19 mouse cellular contexts compared by ENCODE assay signal in genomic region chr8:107465332-107465990, GRCm38 (mm10). TPM values are rescaled to one million over a fixed set of nuclear protein-coding genes. Genes with fewer than 3 reads are reported as not detected.
A peak's percentile ranks its signal among the peaks of the same experiment; 100 is the strongest.
DNase-seq lines count a peak whose midpoint lies in the region; ATAC-seq and TF ChIP-seq lines count a peak whose summit lies in the region.
"Had no signal": no experiment of that assay in that cellular context is flagged by ENCODE, and none has a peak within 500 bp of the region (broad histone marks: within the 10 kb centered on the region; RNA-seq: fewer than 3 reads in every experiment).

No protein-coding gene starts in this region.

- no peak for TF ChIP-seq CTCF in stomach, postnatal 0 days (IDR thresholded peaks at IDR 0.05; ENCODE audit: low read depth)

- H3K27ac ChIP-seq in liver, embryonic 12.5 days, result no peak overlapping the region
- no peak overlapping the region for H3K27ac ChIP-seq in liver, embryonic 11.5 days (ENCODE audit: low read depth, low read length)
- 0 out of 2 replicates have a peak overlapping the region, but pooled peaks have one; percentile 27 for H3K27ac ChIP-seq in stomach, embryonic 14.5 days (ENCODE audit: low read length)
- no peak overlapping the region for H3K27ac ChIP-seq in stomach, postnatal 0 days (replicated peaks)
- peak overlapping the region; percentile 82 for H3K27ac ChIP-seq in limb, embryonic 13.5 days
- H3K27ac ChIP-seq: gastrocnemius, adult 2 months; heart, embryonic 13.5 days; kidney, embryonic 15.5 days; macrophage; midbrain, embryonic 15.5 days; stomach, embryonic 15.5 days had no signal

- ATAC-seq in liver, embryonic 12.5 days, result peak; percentile 60
- ATAC-seq in liver, embryonic 11.5 days (replicated peaks; ENCODE audit: low FRiP score), result no peak
- no peak for ATAC-seq in stomach, embryonic 14.5 days (ENCODE audit: insufficient number of reproducible peaks, insufficient read depth, low FRiP score, low read depth)
- no peak for ATAC-seq in stomach, postnatal 0 days (ENCODE audit: low FRiP score, low TSS enrichment)
- ATAC-seq in limb, embryonic 13.5 days (ENCODE audit: low FRiP score, low read depth), result peak; percentile 60
- ATAC-seq: midbrain, embryonic 15.5 days had no signal

- no peak overlapping the region for H3K9ac ChIP-seq in liver, embryonic 12.5 days
- no peak overlapping the region for H3K9ac ChIP-seq in liver, embryonic 11.5 days (ENCODE audit: low read depth, low read length)
- no peak overlapping the region for H3K9ac ChIP-seq in stomach, embryonic 14.5 days (replicated peaks; ENCODE audit: low read depth, low read length)
- no peak overlapping the region for H3K9ac ChIP-seq in stomach, postnatal 0 days (ENCODE audit: low read length)
- H3K9ac ChIP-seq in limb, embryonic 13.5 days, result no peak overlapping the region
- H3K9ac ChIP-seq: heart, embryonic 13.5 days; kidney, embryonic 15.5 days; midbrain, embryonic 15.5 days; stomach, embryonic 15.5 days had no signal

- TF ChIP-seq EP300 in stomach, postnatal 0 days (optimal IDR thresholded peaks at IDR 0.05), result no peak

- H3K36me3 ChIP-seq in liver, embryonic 12.5 days, result peaks cover 79% of the 10 kb centered on the region
- peaks cover 7% of the 10 kb centered on the region; the same call in 1 of the 2 replicates for H3K36me3 ChIP-seq in liver, embryonic 11.5 days (ENCODE audit: control insufficient read depth, insufficient read depth, low read length)
- H3K36me3 ChIP-seq in stomach, embryonic 14.5 days (ENCODE audit: control insufficient read depth, insufficient read depth, low read length), result no peaks in the 10 kb centered on the region
- no peaks in the 10 kb centered on the region; the same call in 1 of the 2 replicates for H3K36me3 ChIP-seq in stomach, postnatal 0 days (ENCODE audit: control insufficient read depth, insufficient read depth, low read length)
- peaks cover 39% of the 10 kb centered on the region for H3K36me3 ChIP-seq in limb, embryonic 13.5 days
- H3K36me3 ChIP-seq: stomach, embryonic 15.5 days had no signal

- no peaks in the 10 kb centered on the region for H3K9me3 ChIP-seq in liver, embryonic 12.5 days (replicated peaks)
- no peaks in the 10 kb centered on the region for H3K9me3 ChIP-seq in liver, embryonic 11.5 days (ENCODE audit: control insufficient read depth, low read length)
- no peaks in the 10 kb centered on the region for H3K9me3 ChIP-seq in stomach, embryonic 14.5 days (ENCODE audit: control insufficient read depth, low read depth, low read length)
- no peaks in the 10 kb centered on the region for H3K9me3 ChIP-seq in stomach, postnatal 0 days (ENCODE audit: control insufficient read depth, low read length)
- H3K9me3 ChIP-seq in limb, embryonic 13.5 days, result no peaks in the 10 kb centered on the region
- H3K9me3 ChIP-seq: kidney, embryonic 15.5 days; midbrain, embryonic 15.5 days; stomach, embryonic 15.5 days had no signal

- 58% methylated on average over 3 of the region's 3 CpGs for WGBS in liver, embryonic 12.5 days (ENCODE audit: insufficient replicate concordance)
- WGBS in liver, embryonic 11.5 days, result 62% methylated on average over 3 of the region's 3 CpGs
- WGBS in stomach, embryonic 14.5 days, result 24% methylated on average over 3 of the region's 3 CpGs
- 47% methylated on average over 3 of the region's 3 CpGs for WGBS in stomach, postnatal 0 days
- WGBS in limb, embryonic 13.5 days, result 32% methylated on average over 3 of the region's 3 CpGs

- peaks cover 29% of the 10 kb centered on the region for H3K4me1 ChIP-seq in liver, embryonic 12.5 days
- 0 out of 2 replicates have a peak, but pooled peaks cover 2% of the 10 kb centered on the region for H3K4me1 ChIP-seq in liver, embryonic 11.5 days (replicated peaks; ENCODE audit: control insufficient read depth, insufficient read depth, low read length)
- H3K4me1 ChIP-seq in stomach, embryonic 14.5 days (ENCODE audit: control insufficient read depth, insufficient read depth, low read length), result peaks cover 9% of the 10 kb centered on the region; the same call in 1 of the 2 replicates
- H3K4me1 ChIP-seq in stomach, postnatal 0 days (replicated peaks; ENCODE audit: control insufficient read depth, insufficient read depth), result no peaks in the 10 kb centered on the region
- H3K4me1 ChIP-seq in limb, embryonic 13.5 days, result peaks cover 34% of the 10 kb centered on the region
- H3K4me1 ChIP-seq: kidney, embryonic 15.5 days; midbrain, embryonic 15.5 days had no signal

- no peaks in the 10 kb centered on the region for H3K27me3 ChIP-seq in liver, embryonic 12.5 days (replicated peaks)
- H3K27me3 ChIP-seq in liver, embryonic 11.5 days (replicated peaks; ENCODE audit: control insufficient read depth, insufficient read depth, low read length), result no peaks in the 10 kb centered on the region
- H3K27me3 ChIP-seq in stomach, embryonic 14.5 days (ENCODE audit: control insufficient read depth, insufficient read depth, low read length), result no peaks in the 10 kb centered on the region
- no peaks in the 10 kb centered on the region for H3K27me3 ChIP-seq in stomach, postnatal 0 days (ENCODE audit: control insufficient read depth, insufficient read depth, low read length)
- H3K27me3 ChIP-seq in limb, embryonic 13.5 days, result no peaks in the 10 kb centered on the region
- H3K27me3 ChIP-seq: CH12.LX; heart, embryonic 13.5 days; kidney, embryonic 15.5 days; midbrain, embryonic 15.5 days; stomach, embryonic 15.5 days had no signal

- no peak overlapping the region for H3K4me3 ChIP-seq in liver, embryonic 12.5 days
- H3K4me3 ChIP-seq in liver, embryonic 11.5 days (ENCODE audit: low read depth, low read length), result no peak overlapping the region
- H3K4me3 ChIP-seq in stomach, embryonic 14.5 days (ENCODE audit: low read depth, low read length), result no peak overlapping the region
- H3K4me3 ChIP-seq in stomach, postnatal 0 days (ENCODE audit: low read depth, low read length), result no peak overlapping the region
- no peak overlapping the region for H3K4me3 ChIP-seq in limb, embryonic 13.5 days
- H3K4me3 ChIP-seq: gastrocnemius, adult 2 months; heart, embryonic 13.5 days; kidney, embryonic 15.5 days; midbrain, embryonic 15.5 days; stomach, embryonic 15.5 days had no signal

- no peak overlapping the region for H3K4me2 ChIP-seq in liver, embryonic 12.5 days
- no peak overlapping the region for H3K4me2 ChIP-seq in liver, embryonic 11.5 days
- no peak overlapping the region for H3K4me2 ChIP-seq in stomach, embryonic 14.5 days (replicated peaks; ENCODE audit: low read depth, low read length)
- H3K4me2 ChIP-seq in stomach, postnatal 0 days (replicated peaks; ENCODE audit: low read depth), result no peak overlapping the region
- no peak overlapping the region for H3K4me2 ChIP-seq in limb, embryonic 13.5 days (replicated peaks)
- H3K4me2 ChIP-seq: heart, embryonic 13.5 days; kidney, embryonic 15.5 days; midbrain, embryonic 15.5 days; stomach, embryonic 15.5 days had no signal

- DNase-seq in liver, embryonic 11.5 days (ENCODE audit: low spot score), result no peak
- DNase-seq in stomach, postnatal 0 days (ENCODE audit: low spot score), result no peak
- DNase-seq in layer of hippocampus, adult 11-12 months (ENCODE audit: low spot score), result no peak
- no peak for DNase-seq in thymus, postnatal 4 days
- DNase-seq: cerebellum, adult 9-11 months; embryo, embryonic 11 days; gastrocnemius, adult 2 months; heart, adult 11 months; right cerebral cortex, adult 18-20 months; thymus, postnatal 14 days had no signal

RNA-seq across cellular contexts. Expression of gene Wwp2, which starts 29.3 kb away (rescaled TPM):
- 37.9 and 39.0 TPM in 2 replicates for polyA plus RNA-seq in liver, embryonic 12.5 days (2016; fragmentation: Nextera tagmentation; extraction: Ambion mirVana)
- 37.6 and 40.2 TPM in 2 replicates for polyA plus RNA-seq in liver, embryonic 11.5 days (2014; fragmentation: Nextera tagmentation; extraction: Ambion mirVana)
- polyA plus RNA-seq in stomach, embryonic 14.5 days (2014; fragmentation: Nextera tagmentation; extraction: Ambion mirVana), result 37.1 and 39.8 TPM in 2 replicates
- 25.2 and 26.4 TPM in 2 replicates for polyA plus RNA-seq in stomach, postnatal 0 days (2015; fragmentation: Nextera tagmentation; extraction: Ambion mirVana)
- polyA plus RNA-seq in limb, embryonic 13.5 days (2015; fragmentation: Nextera tagmentation; extraction: Ambion mirVana), result 329 and 357 TPM in 2 replicates

RNA-seq across cellular contexts. Expression of gene Nob1, which starts 40.6 kb away (rescaled TPM):
- polyA plus RNA-seq in liver, embryonic 12.5 days (2016; fragmentation: Nextera tagmentation; extraction: Ambion mirVana), result 63.7 and 68.9 TPM in 2 replicates
- polyA plus RNA-seq in liver, embryonic 11.5 days (2014; fragmentation: Nextera tagmentation; extraction: Ambion mirVana), result 92.9 and 93.3 TPM in 2 replicates
- polyA plus RNA-seq in stomach, embryonic 14.5 days (2014; fragmentation: Nextera tagmentation; extraction: Ambion mirVana), result 67.8 and 72.3 TPM in 2 replicates
- 44.5 and 48.8 TPM in 2 replicates for polyA plus RNA-seq in stomach, postnatal 0 days (2015; fragmentation: Nextera tagmentation; extraction: Ambion mirVana)
- 95.3 and 96.4 TPM in 2 replicates for polyA plus RNA-seq in limb, embryonic 13.5 days (2015; fragmentation: Nextera tagmentation; extraction: Ambion mirVana)

Comparison
In these comparisons a context has a peak if more than half of its experiments do, and no peak if none do; other contexts are left out.
1. ATAC-seq: peak in liver, embryonic 12.5 days (single experiment) and limb, embryonic 13.5 days (single experiment); none in liver, embryonic 11.5 days (single experiment), stomach, embryonic 14.5 days (single experiment) and stomach, postnatal 0 days (single experiment).
2. H3K27ac ChIP-seq: peak in stomach, embryonic 14.5 days (single experiment) and limb, embryonic 13.5 days (single experiment); none in liver, embryonic 12.5 days (single experiment), liver, embryonic 11.5 days (single experiment) and stomach, postnatal 0 days (single experiment).